Mouse (Mus musculus) liver, adult 2 months (tissue): ENCODE measurements at regions not wholly inside any gene's neighbourhood (a gene's known extent, or its start where the extent isn't known, plus 50 kb on each side); places are given as distances from the start of the nearest gene placed in this dataset.

Source experiments
- CTCF ChIP-seq: fragments of 200-500 bp; IDR thresholded peaks from 2 replicates; pipeline ENCODE4 v1.5.1; 2011; ENCODE audit warnings: low read depth, low read length, control low read depth
- POLR2A ChIP-seq: fragments of 200-500 bp; IDR thresholded peaks from 2 replicates; pipeline ENCODE4 v1.6.1; 2011; ENCODE audit warnings: low read length, control low read depth; ENCODE audit not compliant: insufficient read depth; ENCODE audit errors: extremely low read depth

DNA sequence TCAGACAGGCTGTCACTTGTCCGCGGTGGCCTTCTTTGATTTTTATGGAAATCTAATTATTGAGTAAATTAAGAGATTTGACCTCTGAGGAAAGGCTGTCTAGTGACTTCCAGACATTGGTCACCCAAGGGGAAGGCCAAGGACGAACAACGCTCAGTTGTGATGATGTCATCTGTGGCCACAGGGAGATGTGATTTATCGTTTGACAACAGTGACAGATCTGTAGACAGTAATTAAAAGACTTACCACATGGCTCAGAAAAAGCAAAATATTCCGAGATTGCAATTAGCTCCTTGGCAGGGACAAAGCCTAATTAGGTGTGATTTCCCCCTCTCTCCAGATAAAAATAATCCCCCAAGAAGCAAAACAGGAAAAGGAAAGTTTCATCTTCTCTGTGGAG lies 213.4 kb upstream of the Zdhhc25 start:
- TF ChIP-seq CTCF (no peak), POLR2A (no peak)
